Mouse (Mus musculus): ENCODE measurements around the gene Trmt10b. TPM values are rescaled to one million over a fixed set of nuclear protein-coding genes. Genes with fewer than 3 reads are reported as not detected.

The Trmt10b gene
- total RNA-seq (2021): 10 to 100 TPM; 13.9 to 17.4 TPM

DNA sequence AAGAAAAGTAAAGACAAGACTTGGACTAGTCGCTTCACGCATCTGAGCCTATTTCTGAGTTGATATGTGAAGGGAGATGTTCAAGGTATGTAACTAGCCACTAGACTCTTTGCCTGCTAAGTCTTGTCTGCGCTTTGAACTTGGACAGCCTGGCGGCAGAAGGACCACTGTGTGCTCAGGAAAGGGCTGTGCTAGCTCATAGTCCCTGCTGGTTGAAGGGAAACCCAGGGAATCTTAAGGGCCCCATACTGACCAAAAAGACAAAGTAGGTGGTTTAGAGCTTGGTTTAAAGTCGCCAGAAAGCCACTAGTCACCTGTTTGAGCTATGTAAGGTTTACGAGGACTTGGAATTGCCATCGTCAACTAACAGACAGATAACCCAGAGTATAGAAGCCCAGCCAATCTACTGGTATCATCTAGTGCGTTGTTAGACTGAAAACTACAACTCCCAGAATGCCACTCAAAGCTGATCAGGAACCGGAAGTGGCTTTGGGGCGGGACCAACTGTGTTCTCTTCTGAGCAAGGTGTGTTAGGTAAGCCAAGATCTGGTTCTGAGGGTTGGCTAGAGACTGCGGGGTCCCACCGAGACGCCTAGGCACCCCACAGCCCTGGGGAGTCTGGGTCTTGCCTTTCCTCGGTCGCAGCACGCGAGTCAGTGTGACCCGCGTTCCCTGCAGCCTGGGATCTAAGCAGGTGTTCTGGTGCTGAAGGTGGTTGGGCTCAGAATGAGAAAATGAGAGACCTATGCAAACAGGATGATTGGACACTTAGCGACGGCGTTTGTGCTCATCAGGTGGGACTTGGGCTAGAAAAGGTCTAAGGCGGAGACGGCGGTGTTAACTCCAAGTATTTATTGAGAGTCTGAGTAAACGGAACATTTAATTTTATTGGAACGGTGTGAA lies at the start of gene Trmt10b:
TSS of gene Trmt10b (plus strand) at position 466 of the 903 bp plus-strand sequence.
- DNase-seq: peak; percentile 50 to 51

DNA sequence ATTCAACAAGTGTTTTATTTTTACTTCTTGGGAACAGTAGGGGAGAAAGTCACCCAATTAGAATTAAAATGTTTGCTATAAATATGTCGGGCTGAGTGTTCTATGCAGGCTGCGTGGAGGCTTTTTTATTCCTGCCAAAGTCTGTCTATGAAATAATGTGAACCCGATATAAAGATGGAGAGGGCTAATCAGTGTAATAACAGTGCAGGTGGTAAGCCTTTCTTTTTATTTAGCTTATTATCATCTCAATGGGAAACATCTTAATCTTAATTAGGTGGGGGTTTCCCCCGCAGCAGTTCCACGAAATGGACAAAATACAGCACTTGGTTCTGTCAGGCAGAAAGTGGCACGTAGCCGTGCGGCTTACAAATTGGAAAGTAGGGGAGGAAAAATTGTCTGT lies 45.7 kb upstream of the Trmt10b start:
- no peak for DNase-seq

DNA sequence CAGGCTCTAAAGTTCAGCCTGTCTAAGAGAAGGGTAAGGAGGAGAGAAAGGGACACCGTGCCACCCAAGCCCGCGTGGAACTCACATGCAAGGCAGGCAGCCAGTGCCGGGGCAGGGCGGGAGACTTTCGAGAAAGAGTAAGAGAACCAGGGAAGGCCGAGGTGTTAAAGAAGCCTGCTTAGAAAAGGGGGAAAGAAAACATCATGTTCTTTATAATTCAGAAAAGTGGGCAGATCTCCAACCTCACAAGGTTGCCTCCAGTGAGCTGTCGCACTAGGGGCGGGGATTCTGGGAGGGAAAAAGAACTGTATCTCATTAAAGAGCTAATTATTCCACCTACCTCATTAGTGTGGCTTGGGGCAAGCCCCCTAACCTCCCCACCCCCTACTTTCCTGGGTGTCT lies 44.1 kb upstream of the Trmt10b start:
- peak; percentile 44 to 45 for DNase-seq

GRCm38 (mm10) chr4:45253839-45254601 lies 42.9 kb upstream of the Trmt10b start:
- DNase-seq: peak in 1 of 2 experiments; percentile 31

DNA sequence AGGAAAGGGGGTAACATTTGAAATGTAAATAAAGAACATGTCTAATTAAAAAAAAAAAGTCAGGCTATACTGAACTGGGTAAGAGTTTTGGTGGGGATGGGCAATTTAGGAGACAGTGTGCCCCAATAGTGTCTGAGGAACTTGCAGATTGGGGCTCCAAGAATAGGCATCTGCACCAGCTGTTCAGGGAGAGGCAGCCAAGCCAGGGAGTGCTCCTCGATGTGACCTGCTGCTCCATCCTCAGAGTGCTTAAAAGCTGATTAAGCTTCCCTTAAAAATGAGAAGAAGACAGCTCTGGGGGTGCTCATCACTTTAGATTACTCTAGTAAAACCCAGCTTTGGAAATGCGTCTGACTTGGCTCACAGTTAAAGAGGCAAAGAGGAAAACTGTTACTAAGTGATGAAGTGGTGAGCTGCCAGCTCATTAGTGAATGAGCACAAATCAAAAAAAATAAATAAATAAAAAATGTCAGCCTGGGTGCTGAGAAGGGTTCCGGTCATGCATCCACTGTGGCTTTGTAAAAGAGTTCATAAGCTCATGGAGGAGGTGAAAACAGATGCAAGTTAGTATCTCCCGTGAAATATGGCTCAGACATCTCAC lies 37.6 kb upstream of the Trmt10b start:
- no peak for DNase-seq

DNA sequence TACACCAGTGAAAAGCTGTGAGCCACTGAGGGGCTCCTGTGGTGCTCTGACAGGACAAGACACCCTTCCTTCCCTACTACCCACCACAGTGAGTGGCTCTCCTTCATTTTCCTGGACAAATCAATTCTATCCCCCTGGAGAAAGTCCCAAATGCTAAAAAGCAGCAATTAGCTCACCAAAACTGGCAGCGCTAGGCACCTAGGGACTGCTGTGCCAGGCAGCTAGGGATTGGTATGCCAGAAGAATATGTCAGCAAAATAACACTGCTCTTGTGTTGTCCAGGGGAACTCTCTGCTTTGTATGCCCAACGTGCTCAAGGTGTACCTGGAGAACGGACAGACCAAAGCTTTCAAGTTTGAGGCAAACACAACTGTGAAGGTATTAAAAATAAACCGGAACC lies 35.4 kb upstream of the Trmt10b start:
- peak; percentile 27 to 40 for DNase-seq

DNA sequence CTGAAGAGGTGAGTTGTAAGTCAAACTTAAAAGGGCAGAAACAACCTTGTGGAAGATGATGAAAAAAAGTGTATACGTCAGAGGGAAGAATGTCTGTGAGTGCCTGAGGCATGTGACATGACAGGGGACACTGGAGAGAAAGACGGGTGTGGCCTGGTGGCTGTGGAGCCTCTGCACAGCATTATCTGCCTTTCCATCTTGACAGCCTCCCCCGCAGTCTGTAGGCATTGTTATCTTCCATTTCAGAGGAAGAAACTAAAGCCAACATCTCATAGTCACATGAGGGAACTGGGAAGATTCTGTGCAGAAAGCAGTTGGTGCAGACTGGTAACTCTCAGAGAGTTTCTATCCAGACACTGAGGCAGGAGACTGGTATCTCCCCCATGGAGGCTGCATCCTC lies 29.0 kb upstream of the Trmt10b start:
- no peak for DNase-seq

DNA sequence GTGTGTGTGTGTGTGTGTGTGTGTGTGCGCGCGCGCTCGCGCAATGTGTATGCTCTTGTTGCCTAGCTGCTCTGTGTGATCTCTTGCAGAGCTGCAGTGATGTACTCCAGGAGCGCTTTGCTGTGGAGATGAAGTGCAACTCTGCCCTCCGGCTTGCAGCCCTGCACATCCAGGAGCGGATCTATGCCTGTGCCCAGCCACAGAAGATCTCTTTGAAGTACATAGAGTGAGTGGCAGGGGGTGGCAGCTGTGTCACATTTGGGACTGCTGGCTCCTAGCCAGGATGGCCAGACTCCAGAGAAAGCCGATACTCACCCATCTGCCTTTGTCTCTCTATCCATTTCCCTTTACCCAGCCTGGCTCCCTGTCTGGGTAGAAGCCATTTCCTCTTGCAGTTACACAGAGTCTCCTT lies 25.9 kb upstream of the Trmt10b start:
- DNase-seq: peak; percentile 64 to 73

DNA sequence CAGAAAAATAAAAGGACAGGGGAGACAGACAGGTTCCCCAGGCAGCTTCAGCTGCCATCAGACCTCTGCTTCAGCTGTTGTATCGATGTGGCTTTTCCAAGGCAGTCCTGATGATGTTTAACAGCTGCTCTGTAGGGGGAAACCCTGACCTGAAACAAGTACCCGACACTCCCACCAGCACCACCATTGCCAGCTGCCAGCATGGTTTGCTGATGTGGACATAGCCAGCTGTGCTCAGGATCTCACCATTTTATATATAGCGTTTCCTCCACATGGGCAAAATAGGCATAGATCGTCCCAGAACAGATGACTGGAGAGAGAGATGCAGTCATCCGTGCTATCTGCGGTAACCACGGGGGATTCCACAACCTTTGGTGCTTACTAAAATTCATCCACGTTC lies 21.2 kb upstream of the Trmt10b start:
- DNase-seq: no peak

DNA sequence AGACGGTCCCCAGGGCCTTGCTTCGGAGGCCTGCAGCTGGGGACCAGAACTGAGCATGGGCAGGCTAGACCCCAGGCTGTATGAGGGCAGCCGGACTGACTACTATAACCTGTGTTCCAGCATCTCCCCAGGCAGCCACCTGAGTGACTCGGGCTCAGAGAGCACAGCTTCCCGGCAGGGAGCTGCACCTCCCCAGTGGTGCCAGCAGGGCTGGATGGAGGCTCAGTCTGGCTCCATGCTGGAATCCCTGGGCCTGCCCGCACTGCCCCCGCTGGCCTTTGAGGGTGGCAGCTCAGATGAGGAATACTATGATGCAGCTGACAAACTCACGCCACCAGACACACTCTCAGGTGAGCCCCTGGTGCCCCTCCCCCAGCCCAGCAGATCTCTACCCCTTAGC lies 17.6 kb upstream of the Trmt10b start:
- no peak for DNase-seq

DNA sequence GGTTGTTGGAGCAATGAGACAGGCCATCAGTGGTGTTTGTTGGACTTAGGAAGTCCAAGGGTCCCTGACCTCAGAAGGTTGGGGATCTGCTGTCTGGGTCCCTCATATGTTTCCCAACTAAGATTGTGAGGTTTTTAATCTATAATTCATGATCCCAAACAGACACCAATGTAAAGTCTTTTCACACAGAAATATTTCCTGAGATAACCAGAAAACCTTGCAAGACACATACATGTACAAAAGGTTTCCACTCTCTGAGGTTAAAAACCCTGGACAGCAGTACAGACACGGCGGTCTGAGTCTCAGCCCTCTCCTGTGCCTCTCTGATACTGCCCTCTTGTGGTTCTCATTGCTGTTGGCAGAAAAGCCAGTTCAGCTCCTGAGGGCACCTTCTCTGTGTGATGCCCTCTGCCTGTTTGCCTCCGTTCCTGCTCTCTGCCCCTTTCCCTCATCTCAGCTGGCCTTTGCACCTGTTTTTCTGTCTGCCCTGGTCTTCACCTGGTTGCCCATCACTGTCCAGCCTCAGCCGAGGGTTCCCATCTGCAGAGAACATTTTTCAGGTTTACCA lies 16.9 kb upstream of the Trmt10b start:
- peak; percentile 49 for DNase-seq

- DNase-seq: no peak
These were observed 10.6 kb upstream of the Trmt10b start for GRCm38 (mm10) chr4:45286318-45286717.

- no peak for DNase-seq
These were observed 9.0 kb upstream of the Trmt10b start for GRCm38 (mm10) chr4:45287906-45288305.

DNA sequence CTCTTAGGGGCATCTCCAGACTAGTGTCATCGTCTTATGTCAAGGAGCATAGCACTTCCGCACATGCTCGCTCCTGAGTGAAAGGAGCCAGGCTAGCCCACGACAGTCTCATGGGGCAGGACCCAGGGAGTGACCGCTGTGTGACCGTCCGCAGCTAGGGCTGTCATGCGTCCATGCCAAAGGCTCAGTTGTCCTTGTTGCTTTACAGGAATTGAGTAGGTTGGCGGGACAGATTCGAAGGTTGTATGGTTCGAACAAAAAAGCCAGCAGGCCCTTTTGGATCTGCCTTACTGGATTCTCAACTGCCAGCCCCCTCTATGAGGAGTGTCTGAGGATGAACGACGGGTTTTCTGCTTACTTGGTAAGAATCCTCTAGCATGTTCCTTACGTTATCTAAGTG lies 8.6 kb downstream of the Trmt10b start:
- no peak for DNase-seq

GRCm38 (mm10) chr4:45308046-45308445 lies 11.1 kb downstream of the Trmt10b start:
- DNase-seq: no peak

DNA sequence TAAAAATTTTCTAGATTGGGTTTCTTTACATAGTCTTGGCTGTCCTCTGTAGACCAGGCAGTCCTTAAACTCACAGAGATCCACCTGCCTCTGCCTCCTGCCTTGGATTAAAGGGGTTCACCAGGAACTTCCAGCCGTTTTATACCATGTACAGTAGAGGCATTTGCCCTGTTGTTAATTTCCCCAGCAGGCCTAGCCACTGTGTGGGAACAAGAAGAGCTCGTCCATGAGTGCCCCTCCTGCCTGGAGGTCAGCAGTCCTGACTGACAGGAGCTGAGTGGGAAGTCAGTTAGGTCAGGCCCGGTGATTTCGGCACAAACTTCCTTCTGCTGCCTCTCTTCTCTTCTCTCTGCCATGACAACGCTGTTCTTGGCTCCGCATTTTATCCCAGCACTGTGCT lies 11.7 kb downstream of the Trmt10b start:
- no peak for DNase-seq

- no peak for DNase-seq
These were observed 14.1 kb downstream of the Trmt10b start for GRCm38 (mm10) chr4:45311056-45311455.

GRCm38 (mm10) chr4:45320159-45320816 lies 23.4 kb downstream of the Trmt10b start:
- peak; percentile 85 to 86 for DNase-seq

DNA sequence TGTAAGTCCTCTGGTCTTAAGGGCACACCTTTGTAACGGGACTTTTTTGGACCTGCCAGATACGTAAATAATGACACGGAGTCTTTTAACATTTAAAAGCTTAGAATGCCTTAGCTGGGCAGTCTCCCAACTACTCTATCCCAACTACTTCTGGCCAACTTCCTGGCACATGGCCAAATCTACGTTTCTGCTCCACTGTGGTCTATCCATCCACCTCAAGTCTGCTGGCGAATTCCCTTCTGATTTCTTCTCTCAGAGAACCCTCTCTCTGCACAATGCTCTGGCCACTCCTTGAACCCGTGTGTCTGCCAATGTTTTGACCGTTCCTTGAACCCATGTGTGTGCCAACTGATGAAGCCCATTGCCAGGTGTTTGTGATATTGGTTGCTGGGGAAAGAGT lies 34.2 kb downstream of the Trmt10b start:
- DNase-seq: no peak

GRCm38 (mm10) chr4:45332466-45332865 lies 35.5 kb downstream of the Trmt10b start:
- DNase-seq: no peak

- DNase-seq: no peak
These were observed 44.3 kb downstream of the Trmt10b start for GRCm38 (mm10) chr4:45341226-45341625.

GRCm38 (mm10) chr4:45341669-45342249 lies 44.8 kb downstream of the Trmt10b start, which contains the start of gene Dcaf10:
Dcaf10 (plus strand) TSS chr4:45342101.
- peak; percentile 92 to 96 for DNase-seq

Data from layer of hippocampus, postnatal 36 days (tissue).